Mouse (Mus musculus): ENCODE data around the gene Adamts8. TPM values are rescaled to one million over a fixed set of nuclear protein-coding genes. Genes with fewer than 3 reads are reported as not detected.

Adamts8 gene
- polyA plus RNA-seq, 1 experiment from 2014 or later: 0.40 TPM

- no peaks in the 10 kb centered on the region for H3K36me3 ChIP-seq (ENCODE audit: poor library complexity, severe bottlenecking)
- no peak overlapping the region for H3K4me2 ChIP-seq
- H3K27ac ChIP-seq: no peak overlapping the region
- ATAC-seq: no peak
- H3K9me3 ChIP-seq (replicated peaks): no peaks in the 10 kb centered on the region
- 91% methylated on average over 4 of the region's 4 CpGs for WGBS
- no peaks in the 10 kb centered on the region for H3K4me1 ChIP-seq
- H3K9ac ChIP-seq: no peak overlapping the region
- no peaks in the 10 kb centered on the region for H3K27me3 ChIP-seq
- H3K4me3 ChIP-seq: no peak overlapping the region
Observed at GRCm38 (mm10) chr9:30963780-30964179, 21.4 kb downstream of the Adamts8 start.

- Histone ChIP-seq H3K9me3 (replicated peaks) (no peaks in the 10 kb centered on the region), H3K27me3 (no peaks in the 10 kb centered on the region), H3K4me2 (no peak overlapping the region), H3K36me3 (ENCODE audit: poor library complexity, severe bottlenecking) (no peaks in the 10 kb centered on the region), H3K27ac (no peak overlapping the region), H3K4me3 (no peak overlapping the region), H3K4me1 (no peaks in the 10 kb centered on the region), H3K9ac (no peak overlapping the region)
- 84% methylated on average over 10 of the region's 10 CpGs for WGBS
- no peak for ATAC-seq
Observed at GRCm38 (mm10) chr9:30964685-30965084, 22.3 kb downstream of the Adamts8 start.

GRCm38 (mm10) chr9:30966881-30967280 lies 24.5 kb downstream of the Adamts8 start:
- no peaks in the 10 kb centered on the region; the same call in 1 of the 2 replicates for H3K4me1 ChIP-seq
- H3K9me3 ChIP-seq (replicated peaks): no peaks in the 10 kb centered on the region
- 82% methylated on average over 7 of the region's 7 CpGs for WGBS

GRCm38 (mm10) chr9:30968130-30968529 lies 25.8 kb downstream of the Adamts8 start:
- no peaks in the 10 kb centered on the region for H3K27me3 ChIP-seq

More at GRCm38 (mm10) chr9:30966881-30967280, 24.5 kb downstream of the Adamts8 start:
- H3K36me3 ChIP-seq (ENCODE audit: poor library complexity, severe bottlenecking): no peaks in the 10 kb centered on the region
- H3K27me3 ChIP-seq: no peaks in the 10 kb centered on the region
- ATAC-seq: no peak
- H3K27ac ChIP-seq: no peak overlapping the region
- H3K9ac ChIP-seq: no peak overlapping the region
- H3K4me2 ChIP-seq: no peak overlapping the region
- H3K4me3 ChIP-seq: no peak overlapping the region

GRCm38 (mm10) chr9:30970001-30970400 lies 27.6 kb downstream of the Adamts8 start:
- ATAC-seq: no peak
- WGBS: 49% methylated on average over 3 of the region's 3 CpGs
- no peak overlapping the region for H3K9ac ChIP-seq

More at GRCm38 (mm10) chr9:30968130-30968529, 25.8 kb downstream of the Adamts8 start:
- H3K36me3 ChIP-seq (ENCODE audit: poor library complexity, severe bottlenecking): no peaks in the 10 kb centered on the region
- H3K9ac ChIP-seq: no peak overlapping the region
- H3K4me1 ChIP-seq: no peaks in the 10 kb centered on the region; the same call in 1 of the 2 replicates
- H3K4me3 ChIP-seq: no peak overlapping the region
- WGBS: 83% methylated on average over 6 of the region's 6 CpGs
- H3K9me3 ChIP-seq (replicated peaks): no peaks in the 10 kb centered on the region
- H3K27ac ChIP-seq: no peak overlapping the region
- no peak overlapping the region for H3K4me2 ChIP-seq
- ATAC-seq: no peak

GRCm38 (mm10) chr9:30971967-30972366 lies 29.6 kb downstream of the Adamts8 start:
- no peak overlapping the region for H3K4me2 ChIP-seq
- ATAC-seq: no peak
- no peaks in the 10 kb centered on the region for H3K9me3 ChIP-seq (replicated peaks)
- no peak overlapping the region for H3K9ac ChIP-seq
- H3K36me3 ChIP-seq (ENCODE audit: poor library complexity, severe bottlenecking): no peaks in the 10 kb centered on the region
- 67% methylated on average over 4 of the region's 4 CpGs for WGBS
- no peak overlapping the region for H3K4me3 ChIP-seq
- H3K27me3 ChIP-seq: no peaks in the 10 kb centered on the region
- H3K4me1 ChIP-seq: no peaks in the 10 kb centered on the region; the same call in 1 of the 2 replicates
- no peak overlapping the region for H3K27ac ChIP-seq

More at GRCm38 (mm10) chr9:30970001-30970400, 27.6 kb downstream of the Adamts8 start:
- Histone ChIP-seq H3K4me3 (no peak overlapping the region), H3K27me3 (no peaks in the 10 kb centered on the region), H3K4me2 (no peak overlapping the region), H3K4me1 (no peaks in the 10 kb centered on the region; the same call in 1 of the 2 replicates), H3K36me3 (ENCODE audit: poor library complexity, severe bottlenecking) (no peaks in the 10 kb centered on the region), H3K9me3 (replicated peaks) (no peaks in the 10 kb centered on the region), H3K27ac (no peak overlapping the region)

- WGBS: 78% methylated on average over 11 of the region's 11 CpGs
- no peak overlapping the region for H3K4me2 ChIP-seq
- no peaks in the 10 kb centered on the region for H3K36me3 ChIP-seq (ENCODE audit: poor library complexity, severe bottlenecking)
- ATAC-seq: no peak
- H3K4me3 ChIP-seq: no peak overlapping the region
- H3K9ac ChIP-seq: no peak overlapping the region
- H3K9me3 ChIP-seq (replicated peaks): no peaks in the 10 kb centered on the region
- no peaks in the 10 kb centered on the region for H3K27me3 ChIP-seq
- H3K4me1 ChIP-seq: no peaks in the 10 kb centered on the region
- no peak overlapping the region for H3K27ac ChIP-seq
Observed at GRCm38 (mm10) chr9:30976339-30977023, 34.1 kb downstream of the Adamts8 start.

- Histone ChIP-seq H3K27ac (no peak overlapping the region), H3K9me3 (replicated peaks) (no peaks in the 10 kb centered on the region), H3K36me3 (ENCODE audit: poor library complexity, severe bottlenecking) (no peaks in the 10 kb centered on the region), H3K27me3 (no peaks in the 10 kb centered on the region), H3K4me2 (no peak overlapping the region), H3K4me3 (no peak overlapping the region), H3K9ac (no peak overlapping the region), H3K4me1 (no peaks in the 10 kb centered on the region)
- WGBS: 85% methylated on average over 2 of the region's 2 CpGs
- no peak for ATAC-seq
Observed at GRCm38 (mm10) chr9:30980467-30980866, 38.1 kb downstream of the Adamts8 start.

GRCm38 (mm10) chr9:30985782-30986181 lies 43.4 kb downstream of the Adamts8 start:
- no peaks in the 10 kb centered on the region for H3K27me3 ChIP-seq
- 69% methylated on average over 6 of the region's 6 CpGs for WGBS
- H3K4me3 ChIP-seq: no peak overlapping the region

GRCm38 (mm10) chr9:30993106-30993505 lies 50.7 kb downstream of the Adamts8 start:
- Histone ChIP-seq H3K9me3 (replicated peaks) (no peaks in the 10 kb centered on the region), H3K4me2 (no peak overlapping the region), H3K9ac (no peak overlapping the region), H3K36me3 (ENCODE audit: poor library complexity, severe bottlenecking) (no peaks in the 10 kb centered on the region), H3K27ac (no peak overlapping the region), H3K4me1 (no peaks in the 10 kb centered on the region), H3K4me3 (no peak overlapping the region), H3K27me3 (no peaks in the 10 kb centered on the region)
- 84% methylated on average over 5 of the region's 5 CpGs for WGBS
- ATAC-seq: no peak

More at GRCm38 (mm10) chr9:30985782-30986181, 43.4 kb downstream of the Adamts8 start:
- no peaks in the 10 kb centered on the region for H3K9me3 ChIP-seq (replicated peaks)
- no peaks in the 10 kb centered on the region for H3K4me1 ChIP-seq
- no peak for ATAC-seq
- no peak overlapping the region for H3K9ac ChIP-seq
- H3K36me3 ChIP-seq (ENCODE audit: poor library complexity, severe bottlenecking): no peaks in the 10 kb centered on the region
- H3K4me2 ChIP-seq: no peak overlapping the region
- H3K27ac ChIP-seq: no peak overlapping the region

- Histone ChIP-seq H3K4me3 (no peak overlapping the region), H3K9ac (no peak overlapping the region), H3K4me1 (no peaks in the 10 kb centered on the region), H3K27me3 (no peaks in the 10 kb centered on the region), H3K27ac (no peak overlapping the region), H3K9me3 (replicated peaks) (no peaks in the 10 kb centered on the region), H3K4me2 (no peak overlapping the region), H3K36me3 (ENCODE audit: poor library complexity, severe bottlenecking) (no peaks in the 10 kb centered on the region)
- WGBS: 82% methylated on average over 12 of the region's 12 CpGs
- ATAC-seq: no peak
Observed at GRCm38 (mm10) chr9:30996590-30997562, 54.5 kb downstream of the Adamts8 start.

GRCm38 (mm10) chr9:31000641-31001040 lies 58.3 kb downstream of the Adamts8 start:
- ATAC-seq: no peak
- H3K9ac ChIP-seq: no peak overlapping the region
- H3K36me3 ChIP-seq (ENCODE audit: poor library complexity, severe bottlenecking): no peaks in the 10 kb centered on the region
- no peaks in the 10 kb centered on the region for H3K27me3 ChIP-seq
- H3K4me3 ChIP-seq: no peak overlapping the region
- no peaks in the 10 kb centered on the region for H3K4me1 ChIP-seq
- H3K27ac ChIP-seq: no peak overlapping the region
- no peak overlapping the region for H3K4me2 ChIP-seq
- WGBS: 85% methylated on average over 10 of the region's 10 CpGs
- no peaks in the 10 kb centered on the region for H3K9me3 ChIP-seq (replicated peaks)
